Mouse (Mus musculus): ENCODE data around the gene Tob2.

GRCm38 (mm10) chr15:81828426-81829207, 30.0 kb downstream of the Tob2 start:
- no peak for TF ChIP-seq POLR2A (IDR thresholded peaks at IDR 0.05; ENCODE audit: control insufficient read depth, extremely low read depth, insufficient read depth, low read length, poor library complexity)
- TF ChIP-seq CTCF (IDR thresholded peaks at IDR 0.05; ENCODE audit: borderline replicate concordance, control insufficient read depth, extremely low read depth, insufficient read depth, low read length, poor library complexity), result no peak
